Mouse (Mus musculus) neural tube, embryonic 15.5 days (tissue): Measurements from ENCODE around the gene Emsy. TPM values are rescaled to one million over a fixed set of nuclear protein-coding genes. Genes with fewer than 3 reads are reported as not detected.

Experiments
- ATAC-seq: fragments of 200-750 bp; cut with Nextera tagmentation; 2 replicates; pipeline ENCODE4 v1.8.0; 2017; ENCODE audit warnings: mild to moderate bottlenecking, moderate TSS enrichment, moderate library complexity; ENCODE audit not compliant: low FRiP score
- H3K27ac ChIP-seq: fragments of 300-500 bp; sonication (generic); replicated peaks from 2 replicates; pipeline ENCODE4 v1.5.1; 2015; ENCODE audit warnings: mild to moderate bottlenecking, inconsistent platforms
- H3K27me3 ChIP-seq: fragments of 300-500 bp; sonication (generic); replicated peaks from 2 replicates; pipeline ENCODE4 v1.6.1; 2015; ENCODE audit warnings: inconsistent platforms
- H3K36me3 ChIP-seq: fragments of 300-500 bp; sonication (generic); 2 replicates; pipeline ENCODE4 v1.6.1; 2015; ENCODE audit warnings: inconsistent platforms
- H3K4me1 ChIP-seq: fragments of 300-500 bp; sonication (generic); 2 replicates; pipeline ENCODE4 v1.6.1; 2015; ENCODE audit warnings: inconsistent platforms
- H3K4me2 ChIP-seq: fragments of 300-500 bp; sonication (generic); 2 replicates; pipeline ENCODE4 v1.6.1; 2015; ENCODE audit warnings: inconsistent platforms, mild to moderate bottlenecking, moderate library complexity
- H3K4me3 ChIP-seq: fragments of 300-500 bp; sonication (generic); replicated peaks from 2 replicates; pipeline ENCODE4 v1.5.1; 2015; ENCODE audit warnings: mild to moderate bottlenecking, inconsistent platforms
- H3K9ac ChIP-seq: fragments of 300-500 bp; sonication (generic); replicated peaks from 2 replicates; pipeline ENCODE4 v1.6.1; 2015; ENCODE audit warnings: mild to moderate bottlenecking, inconsistent platforms
- H3K9me3 ChIP-seq: fragments of 300-500 bp; sonication (generic); replicated peaks from 2 replicates; pipeline ENCODE4 v1.6.1; 2016; ENCODE audit warnings: inconsistent platforms
- WGBS: fragments of 180-500 bp; shearing (Covaris S2); methylation state at CpG from one replicate; pipeline ENCODE4 v1.1.7; 2015; ENCODE audit warnings: mixed read lengths; 5-methylcytosine and 5-hydroxymethylcytosine counted together
- polyA plus RNA-seq: library from polyadenylated mRNA; unstranded; fragments of >200 nt; fragmentation: Nextera tagmentation; extraction: Ambion mirVana; gene quantifications from 2 replicates; pipeline ENCODE4 v1.2.1, GENCODE M21; 2015

Gene Emsy
- 25.1 and 31.3 TPM in 2 replicates for polyA plus RNA-seq

DNA sequence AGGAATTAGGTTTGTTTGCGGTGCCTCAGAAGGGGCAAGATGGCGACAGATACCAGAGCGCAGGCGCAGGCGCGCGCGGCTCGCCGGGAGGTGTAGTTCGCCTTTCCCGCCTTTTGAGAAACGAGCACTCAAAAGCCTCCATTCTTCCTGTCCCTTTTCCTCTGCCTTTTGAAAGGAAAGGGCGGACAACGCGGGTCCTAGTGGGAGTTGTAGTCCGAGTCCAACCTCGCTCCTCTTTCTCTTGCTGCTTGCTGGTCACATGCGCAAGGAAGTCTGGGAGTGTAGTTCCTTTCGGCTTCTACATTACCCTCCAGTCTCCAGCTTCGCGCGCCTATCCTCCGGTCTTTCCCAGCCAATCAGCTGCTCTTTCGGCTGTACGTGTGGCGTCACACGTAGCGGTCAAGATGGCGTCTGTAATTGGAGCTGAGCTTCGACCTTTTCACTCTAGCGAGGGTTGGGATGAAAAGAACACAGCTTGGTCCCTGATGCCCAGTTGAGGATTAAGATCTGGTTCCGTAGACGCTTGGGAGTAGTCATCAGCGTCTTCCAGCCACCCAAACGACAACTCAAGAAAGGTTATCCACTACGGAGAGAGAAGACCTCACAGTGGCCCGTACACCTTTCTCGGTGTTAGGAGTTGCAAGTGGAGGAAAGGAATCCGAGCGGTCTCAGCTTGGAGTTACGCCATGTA is at the start of gene Emsy:
Gene Emsy, minus strand, starts transcription at position 253 of the 691 bp plus-strand sequence.
- WGBS, result under 1% methylated on average over 42 of the region's 42 CpGs

DNA sequence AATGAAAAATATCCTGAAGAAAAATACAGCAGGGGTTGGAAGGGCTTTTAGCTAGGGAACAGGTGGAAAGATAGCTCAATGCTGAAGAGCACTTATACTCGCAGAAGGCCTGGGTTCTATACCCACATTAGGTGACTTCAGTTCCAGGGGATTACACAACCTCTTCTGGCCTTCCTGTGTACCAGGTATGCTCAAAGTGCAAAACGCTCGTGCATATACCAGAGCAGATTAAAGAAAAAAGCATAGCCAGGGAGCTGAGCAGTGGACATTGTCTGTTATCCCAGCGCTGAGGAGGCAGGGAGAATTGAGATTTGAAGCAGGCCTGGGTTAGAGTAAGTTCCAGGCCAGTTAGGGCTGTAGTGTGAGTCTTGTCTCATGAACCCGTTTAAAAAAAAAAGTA is 47.7 kb upstream of the Emsy start:
- WGBS, result 71% methylated on average over 5 of the region's 5 CpGs
- no peaks in the 10 kb centered on the region for H3K9me3 ChIP-seq
- no peaks in the 10 kb centered on the region for H3K36me3 ChIP-seq
- H3K4me3 ChIP-seq, result peak overlapping the region; percentile 78
- no peak for ATAC-seq
- H3K9ac ChIP-seq, result peak overlapping the region; percentile 74
- H3K27ac ChIP-seq, result no peak overlapping the region
- peak overlapping the region; percentile 73 for H3K4me2 ChIP-seq
- no peaks in the 10 kb centered on the region for H3K27me3 ChIP-seq
- peaks cover 24% of the 10 kb centered on the region for H3K4me1 ChIP-seq

More for the DNA sequence above, at the start of gene Emsy:
- ATAC-seq, result peak; percentile 96
- peak within 1 kb of the TSS; percentile 96 for H3K27ac ChIP-seq
- H3K4me2 ChIP-seq, result peak within 1 kb of the TSS; percentile 77
- H3K27me3 ChIP-seq, result no peaks in the 10 kb centered on the region
- H3K4me3 ChIP-seq, result peak within 1 kb of the TSS; percentile 95
- H3K4me1 ChIP-seq, result peaks cover 37% of the 10 kb centered on the region
- H3K9me3 ChIP-seq, result no peaks in the 10 kb centered on the region
- peak within 1 kb of the TSS; percentile 82 for H3K9ac ChIP-seq
- H3K36me3 ChIP-seq, result no peaks in the 10 kb centered on the region

DNA sequence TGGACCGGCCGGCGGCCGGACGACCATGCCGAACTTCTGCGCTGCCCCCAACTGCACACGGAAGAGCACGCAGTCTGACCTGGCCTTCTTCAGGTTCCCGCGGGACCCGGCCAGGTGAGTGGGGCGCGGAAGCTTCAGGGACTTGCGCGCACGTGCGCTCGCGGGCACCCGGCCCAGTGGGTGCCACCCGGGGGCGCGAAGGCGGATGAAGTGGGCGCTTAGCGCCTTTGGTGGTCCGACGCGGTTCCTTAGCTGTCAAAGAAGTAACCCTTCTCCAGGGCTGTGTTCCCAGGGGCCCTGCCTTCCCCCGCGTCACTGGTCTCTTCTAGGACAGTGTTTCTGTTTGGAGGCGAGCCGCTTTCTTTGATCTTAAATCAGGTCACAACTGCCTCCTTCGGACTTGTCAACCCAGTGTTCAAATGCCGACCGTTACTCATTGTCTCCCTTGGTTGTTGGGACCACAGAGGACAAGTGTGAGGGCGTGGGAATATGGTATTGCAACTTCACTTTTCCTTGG is 46.8 kb upstream of the Emsy start:
- ATAC-seq, result peak; percentile 59
- peak overlapping the region; percentile 85 for H3K27ac ChIP-seq
- 0% methylated on average over 31 of the region's 38 CpGs for WGBS

DNA sequence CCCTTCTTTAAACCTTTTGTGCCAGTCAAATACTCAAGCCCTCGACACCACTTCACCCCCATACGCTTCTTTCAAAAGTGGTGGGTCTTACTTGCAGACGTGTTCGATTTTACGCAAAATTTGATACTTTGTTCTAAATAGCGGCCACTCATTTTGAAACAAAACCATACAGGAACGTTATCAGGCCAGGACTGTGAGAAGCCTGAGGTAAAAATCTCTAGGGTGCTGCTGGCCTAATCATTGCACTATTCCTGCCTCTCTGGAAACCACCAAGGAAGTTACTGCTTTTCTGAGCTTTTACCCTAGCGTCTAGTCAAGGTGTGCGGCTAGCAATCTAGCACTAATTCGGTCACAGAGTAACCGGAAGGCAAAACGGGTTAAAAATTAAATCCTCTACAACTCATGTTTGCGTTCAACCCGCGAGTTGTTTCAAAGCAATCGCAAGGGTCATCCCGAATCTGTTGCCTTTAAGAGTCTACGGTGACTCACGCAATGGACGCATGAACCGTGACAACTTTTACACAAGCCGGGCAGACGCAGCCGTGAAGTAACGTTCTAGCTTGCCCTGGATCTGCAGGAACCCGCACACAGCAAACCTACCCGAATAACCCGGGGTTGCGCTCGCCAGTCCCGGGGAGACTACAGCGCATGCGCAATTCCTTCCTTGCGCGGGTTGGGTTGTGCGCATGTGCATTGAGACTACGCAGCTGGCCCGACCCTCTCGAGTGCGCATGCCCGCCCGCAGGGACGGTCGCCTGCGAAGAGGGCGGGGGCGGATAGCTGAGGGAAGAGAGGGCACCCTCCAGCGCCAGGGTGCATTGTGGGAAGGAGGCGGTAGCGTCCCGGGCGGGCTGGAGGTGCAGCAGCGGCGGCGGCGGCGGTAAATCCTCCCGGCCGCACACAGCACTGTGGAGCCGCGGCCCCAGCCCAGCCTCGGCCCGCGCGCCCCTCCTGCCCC is 46.0 kb upstream of the Emsy start, which contains the start of gene Thap12:
Gene Thap12, plus strand, starts transcription at position 821 of the 958 bp plus-strand sequence.
- peaks cover 24% of the 10 kb centered on the region for H3K4me1 ChIP-seq
- H3K9ac ChIP-seq, result peak within 1 kb of the TSS; percentile 74
- H3K4me2 ChIP-seq, result peak within 1 kb of the TSS; percentile 73
- peak within 1 kb of the TSS; percentile 78 for H3K4me3 ChIP-seq
- peak; percentile 98 for ATAC-seq
- H3K9me3 ChIP-seq, result no peaks in the 10 kb centered on the region
- H3K36me3 ChIP-seq, result no peaks in the 10 kb centered on the region
- 2% methylated on average over 60 of the region's 65 CpGs for WGBS
- peak within 1 kb of the TSS; percentile 87 for H3K27ac ChIP-seq
- no peaks in the 10 kb centered on the region for H3K27me3 ChIP-seq

More for the DNA sequence above, 46.8 kb upstream of the Emsy start:
- Histone ChIP-seq H3K4me1 (peaks cover 24% of the 10 kb centered on the region), H3K27me3 (no peaks in the 10 kb centered on the region), H3K4me2 (peak overlapping the region; percentile 73), H3K36me3 (no peaks in the 10 kb centered on the region), H3K9ac (peak overlapping the region; percentile 74), H3K9me3 (no peaks in the 10 kb centered on the region), H3K4me3 (peak overlapping the region; percentile 78)

DNA sequence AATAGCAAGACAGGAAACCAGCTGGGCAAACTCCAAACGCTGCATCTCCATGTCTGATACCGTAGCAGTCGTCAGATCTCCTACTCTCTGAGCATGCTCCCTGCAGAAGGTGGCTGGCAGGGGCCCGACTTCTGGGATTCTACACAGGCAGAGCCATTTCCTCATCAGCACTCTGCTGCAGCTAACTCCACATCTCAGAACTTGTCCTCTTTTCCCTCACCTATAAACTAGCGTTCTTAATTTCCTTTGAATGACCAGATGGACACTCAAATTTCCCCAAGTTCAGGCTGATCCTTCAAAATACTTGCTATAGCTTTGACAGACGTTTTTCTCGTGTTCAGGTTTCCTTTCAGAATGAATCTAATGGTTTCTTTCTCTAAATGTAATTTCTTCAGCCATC is 45.2 kb upstream of the Emsy start:
- WGBS, result 57% methylated on average over 7 of the region's 7 CpGs
- ATAC-seq, result no peak

DNA sequence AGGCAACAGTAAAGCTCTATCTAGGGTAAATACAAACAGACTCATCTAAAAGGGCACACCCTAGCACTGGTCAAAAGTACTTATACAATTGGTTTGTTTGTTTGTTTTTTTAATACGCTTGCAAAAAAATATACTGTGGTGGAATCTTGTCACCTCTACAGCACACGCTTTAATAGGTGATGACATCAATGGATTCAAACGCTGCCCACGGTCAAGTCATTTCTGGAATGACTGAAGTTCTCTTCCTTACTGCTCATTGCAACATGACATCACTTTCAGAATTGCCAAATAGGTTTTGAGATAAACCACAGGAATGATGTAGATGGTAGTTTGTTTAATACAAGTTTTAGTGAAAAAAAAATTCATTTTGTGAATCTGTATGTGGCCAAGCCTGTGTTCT is 42.0 kb upstream of the Emsy start:
- 92% methylated on average over 4 of the region's 4 CpGs for WGBS
- Histone ChIP-seq H3K27me3 (no peaks in the 10 kb centered on the region), H3K27ac (no peak overlapping the region), H3K4me3 (no peak overlapping the region), H3K4me1 (peaks cover 8% of the 10 kb centered on the region), H3K4me2 (no peak overlapping the region), H3K9me3 (no peaks in the 10 kb centered on the region), H3K9ac (no peak overlapping the region), H3K36me3 (no peaks in the 10 kb centered on the region)
- no peak for ATAC-seq

More for the DNA sequence above, 45.2 kb upstream of the Emsy start:
- H3K4me2 ChIP-seq, result peak overlapping the region; percentile 60
- no peaks in the 10 kb centered on the region for H3K27me3 ChIP-seq
- H3K9me3 ChIP-seq, result no peaks in the 10 kb centered on the region
- peak overlapping the region; percentile 74 for H3K9ac ChIP-seq
- peak overlapping the region; percentile 78 for H3K4me3 ChIP-seq
- H3K36me3 ChIP-seq, result no peaks in the 10 kb centered on the region
- H3K4me1 ChIP-seq, result peaks cover 24% of the 10 kb centered on the region
- no peak overlapping the region; the same call in 1 of the 2 replicates for H3K27ac ChIP-seq

DNA sequence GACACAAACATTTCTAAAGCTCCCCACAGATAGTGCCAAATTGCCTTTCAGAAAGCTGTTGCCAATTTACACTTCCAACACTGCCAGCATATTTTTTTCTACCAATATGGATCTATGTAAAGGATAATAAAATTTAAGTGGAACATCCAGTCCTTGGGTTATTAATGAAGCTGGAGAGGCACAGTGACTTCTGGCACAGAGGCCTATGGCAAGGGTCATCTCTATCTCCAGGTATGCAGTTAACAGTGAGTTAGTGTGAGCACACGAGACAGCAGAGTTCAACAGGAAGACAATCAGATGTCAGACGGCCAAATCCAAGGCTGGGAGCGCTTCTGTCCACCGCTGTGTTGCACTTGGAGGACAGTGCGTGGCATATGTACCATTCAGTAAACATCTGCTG is 41.5 kb upstream of the Emsy start:
- WGBS, result 64% methylated on average over 5 of the region's 5 CpGs
- no peak overlapping the region for H3K27ac ChIP-seq

DNA sequence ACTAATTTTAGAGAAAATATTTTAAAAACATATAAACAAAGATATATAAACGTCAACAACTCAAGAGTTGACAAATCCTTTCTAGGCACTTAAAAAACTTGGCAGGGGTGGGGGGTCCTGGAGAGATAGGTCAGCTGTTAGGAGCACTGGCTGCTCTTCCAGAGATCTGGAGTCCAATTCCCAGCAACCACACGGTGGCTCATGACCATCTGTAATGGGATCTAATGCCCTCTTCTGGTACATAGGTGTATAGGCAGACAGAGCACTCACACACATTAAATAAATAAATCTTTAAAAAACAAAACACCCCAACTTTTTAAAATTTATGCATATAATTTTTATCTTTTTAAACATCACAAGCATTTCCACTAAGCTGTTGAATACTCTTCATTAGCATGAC is 40.9 kb upstream of the Emsy start:
- 13% methylated on average over 2 of the region's 2 CpGs for WGBS
- no peak overlapping the region for H3K4me2 ChIP-seq
- H3K9ac ChIP-seq, result no peak overlapping the region
- H3K9me3 ChIP-seq, result no peaks in the 10 kb centered on the region
- no peak for ATAC-seq
- no peaks in the 10 kb centered on the region for H3K27me3 ChIP-seq
- no peak overlapping the region for H3K27ac ChIP-seq
- H3K4me3 ChIP-seq, result no peak overlapping the region
- peaks cover 16% of the 10 kb centered on the region for H3K4me1 ChIP-seq
- H3K36me3 ChIP-seq, result no peaks in the 10 kb centered on the region

More for the DNA sequence above, 41.5 kb upstream of the Emsy start:
- no peak overlapping the region for H3K4me3 ChIP-seq
- no peak for ATAC-seq
- no peak overlapping the region for H3K4me2 ChIP-seq
- H3K27me3 ChIP-seq, result no peaks in the 10 kb centered on the region
- peaks cover 11% of the 10 kb centered on the region for H3K4me1 ChIP-seq
- H3K9ac ChIP-seq, result no peak overlapping the region
- no peaks in the 10 kb centered on the region for H3K9me3 ChIP-seq
- no peaks in the 10 kb centered on the region for H3K36me3 ChIP-seq

DNA sequence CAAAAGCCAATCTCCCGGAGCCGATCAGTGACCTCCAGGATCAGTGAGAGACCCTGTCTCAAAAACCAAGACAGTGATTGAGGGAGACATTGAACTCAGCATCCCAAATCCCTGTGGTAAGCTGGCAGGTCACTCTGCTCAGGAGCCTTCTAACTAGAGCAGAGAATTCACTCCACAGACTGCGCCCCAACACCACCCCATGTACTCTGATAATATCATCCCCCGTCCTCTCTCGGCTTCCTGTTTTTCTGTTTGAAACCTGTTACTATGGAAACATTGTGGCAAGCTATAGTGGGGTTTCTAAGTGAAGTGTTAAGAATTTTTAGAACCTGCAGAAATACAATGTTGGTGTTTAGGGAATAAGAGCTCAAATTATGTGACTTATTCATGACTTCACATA is 37.5 kb upstream of the Emsy start:
- no peak overlapping the region for H3K4me2 ChIP-seq
- WGBS, result 76% methylated on average over 5 of the region's 5 CpGs
- ATAC-seq, result no peak
- H3K27me3 ChIP-seq, result no peaks in the 10 kb centered on the region
- peaks cover 7% of the 10 kb centered on the region for H3K4me1 ChIP-seq
- no peaks in the 10 kb centered on the region for H3K9me3 ChIP-seq
- no peak overlapping the region for H3K27ac ChIP-seq
- H3K36me3 ChIP-seq, result no peaks in the 10 kb centered on the region
- H3K9ac ChIP-seq, result no peak overlapping the region
- no peak overlapping the region for H3K4me3 ChIP-seq

DNA sequence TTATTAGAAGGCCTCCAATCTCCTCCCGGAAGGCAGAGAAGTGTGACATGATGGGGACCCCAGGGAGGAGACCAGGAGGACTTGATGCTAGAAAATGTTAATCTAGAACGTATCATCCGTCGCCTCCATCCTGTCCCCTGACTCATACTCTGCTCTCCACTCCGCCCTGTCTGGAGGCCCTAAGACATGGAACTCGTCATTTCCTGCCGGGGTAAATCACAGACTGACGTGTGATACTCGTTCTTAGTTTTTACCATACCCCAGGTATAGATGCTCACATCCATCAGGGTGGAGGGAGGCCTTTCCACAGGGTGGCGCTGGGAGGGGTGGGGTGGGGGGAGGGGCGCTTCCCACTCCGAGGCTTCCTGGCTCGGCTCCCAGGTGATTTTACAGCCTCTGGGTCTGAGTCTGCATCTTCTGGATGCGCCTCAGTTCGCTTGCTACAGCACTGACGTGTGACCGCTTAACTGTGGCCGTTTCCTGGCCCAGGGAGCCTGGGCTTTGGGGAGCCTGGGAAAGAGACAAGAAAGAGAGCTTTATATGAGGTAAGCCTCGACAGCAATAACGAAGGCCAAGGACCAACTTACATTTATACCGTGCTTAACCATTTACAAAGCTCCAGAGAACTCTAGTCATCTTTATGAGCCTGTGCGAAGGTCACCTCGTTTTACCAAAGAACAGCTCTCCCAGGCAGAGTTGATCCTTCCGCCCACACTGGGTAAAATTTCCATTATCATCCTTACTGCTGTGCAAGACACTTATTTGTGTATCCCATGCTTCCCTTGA is 36.4 kb upstream of the Emsy start:
- Histone ChIP-seq H3K27ac (0 out of 2 replicates have a peak overlapping the region, but pooled peaks have one; percentile 33), H3K9me3 (no peaks in the 10 kb centered on the region), H3K36me3 (no peaks in the 10 kb centered on the region), H3K27me3 (no peaks in the 10 kb centered on the region), H3K4me2 (peak overlapping the region; percentile 27; the same call in 1 of the 2 replicates), H3K4me1 (peaks cover 7% of the 10 kb centered on the region), H3K4me3 (no peak overlapping the region), H3K9ac (no peak overlapping the region)
- 39% methylated on average over 24 of the region's 24 CpGs for WGBS
- ATAC-seq, result no peak

DNA sequence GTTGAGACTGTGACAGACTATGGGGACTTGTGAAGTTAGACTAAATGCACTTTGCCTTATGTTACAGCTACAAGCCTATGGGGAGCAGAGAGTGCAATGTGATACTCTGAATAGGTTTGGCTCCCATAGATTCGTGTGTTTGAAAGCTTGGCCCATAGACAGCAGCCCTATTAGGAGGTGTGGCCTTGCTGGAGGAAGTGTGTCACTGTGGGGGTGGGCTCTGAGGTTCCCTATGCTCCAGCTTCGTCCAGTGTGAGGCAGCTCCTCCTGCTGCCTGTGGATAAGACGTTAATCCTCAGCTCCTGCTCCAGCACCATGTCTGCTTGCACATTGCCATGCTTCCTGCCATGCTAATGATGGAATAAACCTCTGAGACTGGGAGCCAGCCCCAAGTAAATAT is 34.2 kb upstream of the Emsy start:
- Histone ChIP-seq H3K27me3 (no peaks in the 10 kb centered on the region), H3K27ac (no peak overlapping the region), H3K36me3 (no peaks in the 10 kb centered on the region), H3K4me1 (peaks cover 9% of the 10 kb centered on the region), H3K4me2 (no peak overlapping the region), H3K9me3 (no peaks in the 10 kb centered on the region), H3K4me3 (no peak overlapping the region), H3K9ac (no peak overlapping the region)
- no peak for ATAC-seq
- WGBS, result 17% methylated on average over 3 of the region's 3 CpGs
